Mouse (Mus musculus): ENCODE measurements around the gene Zdhhc11.
"Not testable (repeated sequence)": the region's sequence is repeated elsewhere in the genome, so short reads cannot be mapped to it uniquely, and the experiment has no call there.

The Zdhhc11 gene

GRCm38 (mm10) chr13:74006881-74007280, 43.2 kb downstream of the Zdhhc11 start:
- DNase-seq (ENCODE audit: low spot score), result not testable (repeated sequence)

GRCm38 (mm10) chr13:74008216-74008615, 44.6 kb downstream of the Zdhhc11 start:
- DNase-seq (ENCODE audit: low spot score), result not testable (repeated sequence)

GRCm38 (mm10) chr13:74008948-74009718, 45.5 kb downstream of the Zdhhc11 start, which contains the start of gene Tppp:
TSS of gene Tppp (plus strand) at chr13:74009407.
- DNase-seq (ENCODE audit: low spot score), result peak; percentile 91

GRCm38 (mm10) chr13:74009791-74010614, 46.4 kb downstream of the Zdhhc11 start:
- DNase-seq (ENCODE audit: low spot score), result peak; percentile 78

- DNase-seq (ENCODE audit: low spot score), result peak; percentile 48
Observed at GRCm38 (mm10) chr13:74010678-74011077, 47.0 kb downstream of the Zdhhc11 start.

- DNase-seq (ENCODE audit: low spot score), result no peak
Observed at GRCm38 (mm10) chr13:74015908-74016307, 52.3 kb downstream of the Zdhhc11 start.

- DNase-seq (ENCODE audit: low spot score), result no peak
Observed at GRCm38 (mm10) chr13:74017426-74017825, 53.8 kb downstream of the Zdhhc11 start.

- DNase-seq (ENCODE audit: low spot score), result not testable (repeated sequence)
Observed at GRCm38 (mm10) chr13:74019006-74019405, 55.4 kb downstream of the Zdhhc11 start.

- DNase-seq (ENCODE audit: low spot score), result no peak
Observed at GRCm38 (mm10) chr13:74025151-74026081, 61.8 kb downstream of the Zdhhc11 start.

- DNase-seq (ENCODE audit: low spot score), result no peak
Observed at GRCm38 (mm10) chr13:74026215-74026614, 62.6 kb downstream of the Zdhhc11 start.

GRCm38 (mm10) chr13:74028116-74028515, 64.5 kb downstream of the Zdhhc11 start:
- peak; percentile 60 for DNase-seq (ENCODE audit: low spot score)

- no peak for DNase-seq (ENCODE audit: low spot score)
Observed at GRCm38 (mm10) chr13:74029013-74029412, 65.4 kb downstream of the Zdhhc11 start.

- DNase-seq (ENCODE audit: low spot score), result no peak
Observed at GRCm38 (mm10) chr13:74030691-74031090, 67.0 kb downstream of the Zdhhc11 start.

GRCm38 (mm10) chr13:74031133-74031532, 67.5 kb downstream of the Zdhhc11 start:
- no peak for DNase-seq (ENCODE audit: low spot score)

GRCm38 (mm10) chr13:74034756-74035155, 71.1 kb downstream of the Zdhhc11 start:
- no peak for DNase-seq (ENCODE audit: low spot score)

- no peak for DNase-seq (ENCODE audit: low spot score)
Observed at GRCm38 (mm10) chr13:74035776-74036175, 72.1 kb downstream of the Zdhhc11 start.

GRCm38 (mm10) chr13:74039926-74040325, 76.3 kb downstream of the Zdhhc11 start:
- DNase-seq (ENCODE audit: low spot score), result no peak
